Mouse (Mus musculus) limb, embryonic 12.5 days (tissue): ENCODE data around the gene Stmn1. TPM values are rescaled to one million over a fixed set of nuclear protein-coding genes. Genes with fewer than 3 reads are reported as not detected.

ENCODE experiments used
- ATAC-seq: fragments of 200-750 bp; cut with Nextera tagmentation; 2 replicates; pipeline ENCODE4 v1.8.0; 2017; ENCODE audit warnings: low read depth, moderate TSS enrichment; ENCODE audit not compliant: insufficient number of reproducible peaks, insufficient read depth, low FRiP score, low TSS enrichment
- H3K27ac ChIP-seq: fragments of 300-500 bp; sonication (generic); 2 replicates; pipeline ENCODE4 v1.5.1; 2016; ENCODE audit warnings: mild to moderate bottlenecking, moderate library complexity
- H3K27me3 ChIP-seq: fragments of 300-500 bp; sonication (generic); 2 replicates; pipeline ENCODE4 v1.6.1; 2016; ENCODE audit warnings: mild to moderate bottlenecking, moderate library complexity
- H3K36me3 ChIP-seq: fragments of 300-500 bp; sonication (generic); 2 replicates; pipeline ENCODE4 v1.6.1; 2016; ENCODE audit warnings: mild to moderate bottlenecking, moderate library complexity
- H3K4me1 ChIP-seq: fragments of 300-500 bp; sonication (generic); replicated peaks from 2 replicates; pipeline ENCODE4 v1.6.1; 2016
- H3K4me2 ChIP-seq: fragments of 300-500 bp; sonication (generic); 2 replicates; pipeline ENCODE4 v1.6.1; 2016; ENCODE audit warnings: mild to moderate bottlenecking, moderate library complexity
- H3K4me3 ChIP-seq: fragments of 300-500 bp; sonication (generic); replicated peaks from 2 replicates; pipeline ENCODE4 v1.5.1; 2016; ENCODE audit warnings: mild to moderate bottlenecking
- H3K9ac ChIP-seq: fragments of 300-500 bp; sonication (generic); replicated peaks from 2 replicates; pipeline ENCODE4 v1.6.1; 2016; ENCODE audit warnings: mild to moderate bottlenecking, moderate library complexity
- H3K9me3 ChIP-seq: fragments of 300-500 bp; sonication (generic); 2 replicates; pipeline ENCODE4 v1.6.1; 2016; ENCODE audit warnings: mild to moderate bottlenecking, moderate library complexity
- WGBS: fragments of 180-500 bp; shearing (Covaris S2); methylation state at CpG from one replicate; pipeline ENCODE4 v1.1.7; 2016; 5-methylcytosine and 5-hydroxymethylcytosine counted together
- polyA plus RNA-seq: library from polyadenylated mRNA; unstranded; fragments of >200 nt; fragmentation: Nextera tagmentation; extraction: Ambion mirVana; gene quantifications from 2 replicates; pipeline ENCODE4 v1.2.1, GENCODE M21; 2016

Stmn1 gene
- polyA plus RNA-seq, 1 experiment from 2014 or later = 2,360 TPM

DNA sequence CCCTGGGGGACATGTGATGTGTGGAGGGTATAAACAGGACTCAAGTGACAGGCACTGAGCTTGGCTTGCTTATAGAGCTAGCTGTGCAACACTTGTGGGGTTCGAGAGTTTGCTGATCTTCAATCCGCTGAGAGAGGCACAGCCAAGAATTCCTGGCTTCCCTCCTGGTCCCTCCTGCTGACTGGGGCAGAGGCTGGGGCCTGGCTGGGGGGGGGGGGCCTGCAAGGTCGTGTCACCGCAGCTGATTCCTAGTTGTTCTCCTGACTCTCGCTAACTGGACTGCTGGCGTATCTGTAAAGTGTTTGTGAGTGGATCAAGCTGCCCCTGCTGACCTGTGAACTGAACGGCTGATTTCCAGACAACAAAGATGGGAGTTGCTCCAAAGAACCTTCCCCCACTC is 24.5 kb upstream of the Stmn1 start:
- Histone ChIP-seq H3K36me3 (no peaks in the 10 kb centered on the region), H3K27me3 (peaks cover 17% of the 10 kb centered on the region; the same call in 1 of the 2 replicates), H3K4me1 (no peaks in the 10 kb centered on the region), H3K27ac (no peak overlapping the region), H3K4me3 (no peak overlapping the region), H3K9ac (no peak overlapping the region), H3K9me3 (no peaks in the 10 kb centered on the region), H3K4me2 (no peak overlapping the region)
- 60% methylated on average over 7 of the region's 7 CpGs for WGBS
- no peak for ATAC-seq

DNA sequence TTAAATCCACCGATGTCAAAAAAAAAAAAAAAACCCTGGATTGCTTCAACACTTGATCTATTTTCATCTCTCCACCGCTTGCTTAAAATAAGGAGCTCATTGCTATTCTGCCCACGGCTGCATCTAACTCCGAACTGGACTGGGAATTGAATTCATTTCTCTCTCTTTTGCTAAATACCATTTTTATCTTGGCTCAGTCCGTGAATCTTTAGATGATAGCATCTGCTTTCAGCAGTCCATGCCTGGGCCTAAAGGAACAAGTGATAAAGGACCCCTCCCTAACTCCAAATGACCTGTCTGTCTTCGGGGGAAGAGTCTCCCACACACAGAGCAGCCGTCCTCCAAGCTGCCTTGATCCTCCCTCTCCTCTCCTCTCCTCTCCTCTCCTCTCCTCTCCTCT is 23.2 kb upstream of the Stmn1 start:
- H3K4me3 ChIP-seq = no peak overlapping the region
- H3K4me2 ChIP-seq = no peak overlapping the region
- WGBS = 55% methylated on average over 7 of the region's 7 CpGs
- no peaks in the 10 kb centered on the region for H3K36me3 ChIP-seq
- no peak for ATAC-seq
- no peak overlapping the region for H3K9ac ChIP-seq
- H3K27ac ChIP-seq = no peak overlapping the region
- peaks cover 4% of the 10 kb centered on the region; the same call in 1 of the 2 replicates for H3K4me1 ChIP-seq
- peaks cover 20% of the 10 kb centered on the region for H3K27me3 ChIP-seq
- H3K9me3 ChIP-seq = no peaks in the 10 kb centered on the region

DNA sequence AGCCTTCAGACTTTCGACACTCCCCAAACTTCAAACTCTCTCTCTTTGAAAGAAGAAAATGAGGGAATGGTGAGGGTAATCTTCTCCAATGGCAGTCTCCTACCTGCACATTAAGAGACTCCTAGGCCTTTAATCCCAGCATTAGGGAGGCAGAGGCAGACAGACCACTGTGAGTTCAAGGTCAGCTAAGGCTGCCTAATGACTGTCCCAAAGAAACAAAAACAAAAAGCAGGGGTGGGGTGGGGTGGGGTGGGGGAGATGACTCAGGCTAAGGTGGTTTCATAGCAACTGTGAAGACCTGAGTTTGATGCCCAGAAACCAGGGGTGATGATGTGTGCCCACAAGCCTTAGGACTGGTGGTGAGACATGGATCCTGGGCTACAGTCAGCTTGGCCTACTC is 22.6 kb upstream of the Stmn1 start:
- Histone ChIP-seq H3K9ac (no peak overlapping the region), H3K9me3 (no peaks in the 10 kb centered on the region), H3K36me3 (no peaks in the 10 kb centered on the region), H3K4me1 (peaks cover 9% of the 10 kb centered on the region), H3K4me2 (no peak overlapping the region), H3K27ac (no peak overlapping the region), H3K4me3 (no peak overlapping the region), H3K27me3 (peaks cover 25% of the 10 kb centered on the region)
- ATAC-seq = no peak
- 62% methylated on average over 1 of the region's 1 CpGs for WGBS

DNA sequence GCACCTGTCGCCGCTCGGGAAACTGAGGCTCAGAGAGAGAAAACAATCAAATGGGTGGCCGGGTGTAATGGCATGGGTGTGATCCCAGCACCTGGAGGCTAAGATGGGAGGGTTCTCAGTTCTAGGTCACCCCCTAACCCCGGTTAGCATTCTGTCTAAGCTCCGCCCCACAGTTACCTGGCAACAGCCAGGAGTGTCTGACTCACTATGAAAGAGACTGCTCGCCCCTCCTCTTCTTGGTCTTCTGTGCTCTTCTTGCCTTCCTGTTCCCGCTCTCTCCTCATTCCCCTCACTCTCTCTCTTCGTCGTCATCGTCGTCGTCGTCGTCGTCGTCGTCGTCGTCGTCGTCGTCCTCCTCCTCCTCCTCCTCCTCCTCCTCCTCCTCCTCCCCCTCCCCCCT is 20.2 kb upstream of the Stmn1 start:
- peak overlapping the region; percentile 15; the same call in 1 of the 2 replicates for H3K4me2 ChIP-seq
- H3K9ac ChIP-seq = no peak overlapping the region
- no peaks in the 10 kb centered on the region for H3K36me3 ChIP-seq
- no peak overlapping the region for H3K27ac ChIP-seq
- H3K9me3 ChIP-seq = no peaks in the 10 kb centered on the region
- H3K27me3 ChIP-seq = peaks cover 47% of the 10 kb centered on the region
- ATAC-seq = no peak
- H3K4me3 ChIP-seq = no peak overlapping the region
- peaks cover 16% of the 10 kb centered on the region for H3K4me1 ChIP-seq
- WGBS = 67% methylated on average over 23 of the region's 23 CpGs

DNA sequence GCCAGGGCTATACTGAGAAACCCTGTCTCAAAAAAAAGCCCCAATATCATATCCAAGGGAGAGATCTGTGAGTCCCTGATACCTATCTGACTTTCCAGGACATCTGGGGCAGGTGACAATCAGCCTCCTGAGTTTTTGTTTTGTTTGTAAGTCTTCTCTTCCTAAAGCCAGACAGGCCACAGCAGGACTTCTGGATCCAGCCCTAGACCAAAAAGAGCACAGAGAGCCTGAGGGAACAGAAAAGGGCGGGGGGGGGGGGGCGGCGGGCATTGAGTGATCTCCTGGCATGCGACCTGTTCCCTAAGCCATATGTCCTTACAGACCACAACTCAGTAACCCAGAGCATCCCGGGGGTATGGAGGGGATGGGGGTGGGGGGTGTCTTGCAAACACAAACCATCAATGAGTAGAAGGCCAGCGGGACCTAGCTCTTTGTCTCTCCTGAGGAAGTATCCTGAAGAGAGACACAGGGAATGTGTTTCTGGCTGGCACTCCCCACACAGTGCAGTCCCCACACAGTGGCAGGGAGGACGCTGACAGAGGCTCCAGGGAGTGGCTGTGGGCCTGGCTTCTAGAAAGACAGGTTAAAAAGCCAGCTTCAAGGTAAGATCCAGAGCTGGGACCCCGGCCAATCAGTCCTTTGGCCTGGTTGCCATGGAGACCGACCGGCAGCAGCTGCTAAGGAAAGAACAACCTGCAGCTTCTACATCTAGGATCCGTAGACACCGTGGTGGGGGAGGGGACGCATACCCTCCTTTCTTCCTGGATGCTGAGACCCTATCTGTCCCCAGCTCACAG is 18.3 kb upstream of the Stmn1 start:
- WGBS = 25% methylated on average over 13 of the region's 13 CpGs
- H3K36me3 ChIP-seq = no peaks in the 10 kb centered on the region
- H3K9me3 ChIP-seq = no peaks in the 10 kb centered on the region
- H3K27me3 ChIP-seq = peaks cover 64% of the 10 kb centered on the region
- 0 out of 2 replicates have a peak overlapping the region, but pooled peaks have one; percentile 39 for H3K4me2 ChIP-seq
- H3K9ac ChIP-seq = no peak overlapping the region
- no peak overlapping the region for H3K4me3 ChIP-seq
- no peak overlapping the region for H3K27ac ChIP-seq
- peaks cover 21% of the 10 kb centered on the region for H3K4me1 ChIP-seq
- no peak for ATAC-seq

DNA sequence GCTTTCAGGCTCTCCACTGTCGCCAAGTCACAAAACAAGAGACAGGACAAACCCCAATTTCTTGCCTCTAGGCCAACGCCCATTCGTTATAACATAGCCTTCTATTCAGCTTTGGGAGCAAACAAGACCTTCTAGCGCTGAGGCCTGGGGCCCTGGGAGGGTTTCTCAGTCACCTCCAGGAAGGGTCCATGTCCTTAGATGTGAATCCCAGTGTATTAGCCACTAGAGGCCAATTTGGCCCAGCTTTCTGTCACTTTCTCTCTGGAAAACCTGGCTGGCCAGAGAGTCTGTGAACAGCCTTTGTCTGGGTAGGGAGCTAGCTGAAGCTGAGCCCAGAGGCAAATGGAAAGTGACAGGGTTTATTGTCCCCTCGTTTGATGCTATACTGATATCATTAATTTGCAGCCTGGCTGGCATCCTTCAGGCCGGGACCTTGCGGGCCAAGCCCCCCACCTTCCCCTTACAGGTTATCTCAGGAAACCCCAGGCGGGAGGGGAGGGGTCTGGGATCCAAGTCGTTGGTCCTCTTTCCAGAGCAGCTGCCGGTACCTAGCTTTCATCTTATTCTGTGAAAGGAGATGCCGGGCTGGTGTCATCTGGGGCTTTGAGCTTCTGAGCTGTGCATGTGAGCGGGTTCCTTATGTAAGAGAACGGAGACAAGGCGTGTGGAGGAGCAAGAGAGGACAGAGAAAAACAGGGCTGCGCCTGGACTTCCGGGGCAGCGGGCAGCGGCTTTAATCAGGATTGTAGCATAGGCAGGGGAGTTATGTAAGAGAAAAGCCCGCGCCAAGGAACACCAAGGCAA is 17.5 kb upstream of the Stmn1 start:
- ATAC-seq = no peak
- Histone ChIP-seq H3K4me2 (peak overlapping the region; percentile 39), H3K9me3 (no peaks in the 10 kb centered on the region), H3K4me1 (peaks cover 21% of the 10 kb centered on the region), H3K9ac (0 out of 2 replicates have a peak overlapping the region, but pooled peaks have one; percentile 13), H3K4me3 (no peak overlapping the region; the same call in 1 of the 2 replicates), H3K36me3 (no peaks in the 10 kb centered on the region), H3K27ac (no peak overlapping the region), H3K27me3 (peaks cover 70% of the 10 kb centered on the region)
- WGBS = 18% methylated on average over 20 of the region's 20 CpGs

DNA sequence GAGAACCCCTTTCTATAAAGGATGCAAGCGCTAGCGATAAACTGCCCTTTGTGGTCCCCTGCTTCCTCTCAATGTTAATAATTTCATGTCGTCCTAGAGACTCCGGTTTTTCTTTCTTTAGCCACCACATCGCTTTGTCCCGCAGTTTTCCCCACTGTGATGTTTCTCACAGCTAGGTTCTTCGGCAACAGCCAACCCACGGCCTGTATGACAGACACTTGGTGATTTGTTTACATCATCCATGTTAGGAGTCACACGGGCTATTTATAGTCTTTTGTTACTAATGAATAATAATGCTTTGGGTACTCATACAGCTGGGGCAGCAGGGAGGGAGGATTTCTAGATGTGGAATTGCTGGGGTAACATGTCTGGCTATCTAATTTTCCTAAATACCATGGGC is 16.6 kb upstream of the Stmn1 start:
- peaks cover 70% of the 10 kb centered on the region for H3K27me3 ChIP-seq
- no peak overlapping the region for H3K4me2 ChIP-seq
- no peaks in the 10 kb centered on the region for H3K9me3 ChIP-seq
- no peaks in the 10 kb centered on the region for H3K36me3 ChIP-seq
- peaks cover 21% of the 10 kb centered on the region for H3K4me1 ChIP-seq
- H3K9ac ChIP-seq = no peak overlapping the region
- H3K27ac ChIP-seq = no peak overlapping the region
- H3K4me3 ChIP-seq = no peak overlapping the region
- WGBS = 75% methylated on average over 9 of the region's 9 CpGs
- no peak for ATAC-seq

DNA sequence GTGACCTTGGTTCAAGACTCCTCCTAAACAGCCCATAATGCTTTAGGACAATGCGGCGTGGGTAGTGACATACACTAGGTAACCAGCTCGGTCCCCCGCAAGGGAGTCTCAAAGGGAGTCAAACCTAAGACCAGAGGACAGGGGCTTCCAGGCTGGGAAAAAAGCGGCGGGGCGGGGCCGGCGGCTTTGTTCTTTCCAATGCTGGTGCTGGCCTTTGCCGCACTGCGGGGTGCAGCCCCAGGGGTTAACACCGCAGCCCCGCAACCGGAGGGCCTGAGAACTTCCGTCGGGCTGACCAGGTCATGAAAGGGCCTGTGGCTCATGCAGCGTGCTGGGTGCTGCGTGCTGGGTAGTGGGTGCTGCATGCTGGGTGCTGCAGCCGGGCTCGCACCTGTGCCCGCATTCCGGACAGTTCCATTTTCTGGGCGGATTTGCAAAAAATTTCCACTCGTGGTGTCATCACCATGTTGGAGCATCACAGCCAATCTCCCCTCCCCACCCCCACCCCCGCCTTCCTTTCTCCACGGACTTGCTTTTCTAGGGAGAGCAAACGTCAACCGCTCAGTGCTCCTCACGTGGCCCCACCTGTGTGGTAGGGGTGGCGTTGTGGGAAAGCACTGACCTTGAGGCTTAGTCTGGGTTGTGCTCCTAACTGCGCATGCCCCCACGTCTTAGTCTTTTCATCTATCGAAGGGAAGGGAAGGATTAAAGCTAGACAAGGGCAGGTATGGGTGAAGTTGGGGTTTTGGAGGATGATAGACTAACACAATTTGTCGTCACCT is 14.3 kb upstream of the Stmn1 start:
- peak; percentile 31; the same call in 1 of the 2 replicates for ATAC-seq
- no peak overlapping the region for H3K4me3 ChIP-seq
- peaks cover 60% of the 10 kb centered on the region for H3K27me3 ChIP-seq
- H3K36me3 ChIP-seq = no peaks in the 10 kb centered on the region
- peaks cover 21% of the 10 kb centered on the region for H3K4me1 ChIP-seq
- no peak overlapping the region for H3K9ac ChIP-seq
- WGBS = 26% methylated on average over 34 of the region's 34 CpGs
- H3K9me3 ChIP-seq = no peaks in the 10 kb centered on the region
- peak overlapping the region; percentile 26 for H3K4me2 ChIP-seq
- H3K27ac ChIP-seq = no peak overlapping the region

DNA sequence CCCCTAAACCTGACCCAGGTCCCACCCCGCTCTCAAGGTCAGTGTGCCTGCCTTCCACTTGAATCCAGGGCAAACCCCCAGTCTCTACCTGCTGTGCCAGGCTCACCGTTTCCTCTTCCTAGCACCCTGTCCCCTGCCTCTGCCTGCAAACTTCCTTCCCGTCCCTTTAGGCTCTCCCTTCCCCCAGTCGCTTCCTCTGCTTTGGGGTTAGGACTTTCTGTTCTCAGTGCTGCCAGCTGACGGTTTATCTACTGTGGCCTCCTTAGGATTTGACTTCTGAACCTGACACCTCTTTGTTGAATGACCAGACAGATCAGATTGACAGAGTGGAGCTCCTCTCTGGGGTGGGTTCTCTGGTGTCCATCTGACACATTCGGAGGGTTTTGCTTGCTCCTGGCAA is 12.8 kb upstream of the Stmn1 start:
- Histone ChIP-seq H3K27me3 (peaks cover 54% of the 10 kb centered on the region), H3K27ac (no peak overlapping the region), H3K36me3 (no peaks in the 10 kb centered on the region), H3K4me3 (no peak overlapping the region), H3K4me1 (peaks cover 14% of the 10 kb centered on the region), H3K9me3 (no peaks in the 10 kb centered on the region), H3K9ac (no peak overlapping the region), H3K4me2 (no peak overlapping the region)
- no peak for ATAC-seq
- WGBS = 38% methylated on average over 6 of the region's 6 CpGs

DNA sequence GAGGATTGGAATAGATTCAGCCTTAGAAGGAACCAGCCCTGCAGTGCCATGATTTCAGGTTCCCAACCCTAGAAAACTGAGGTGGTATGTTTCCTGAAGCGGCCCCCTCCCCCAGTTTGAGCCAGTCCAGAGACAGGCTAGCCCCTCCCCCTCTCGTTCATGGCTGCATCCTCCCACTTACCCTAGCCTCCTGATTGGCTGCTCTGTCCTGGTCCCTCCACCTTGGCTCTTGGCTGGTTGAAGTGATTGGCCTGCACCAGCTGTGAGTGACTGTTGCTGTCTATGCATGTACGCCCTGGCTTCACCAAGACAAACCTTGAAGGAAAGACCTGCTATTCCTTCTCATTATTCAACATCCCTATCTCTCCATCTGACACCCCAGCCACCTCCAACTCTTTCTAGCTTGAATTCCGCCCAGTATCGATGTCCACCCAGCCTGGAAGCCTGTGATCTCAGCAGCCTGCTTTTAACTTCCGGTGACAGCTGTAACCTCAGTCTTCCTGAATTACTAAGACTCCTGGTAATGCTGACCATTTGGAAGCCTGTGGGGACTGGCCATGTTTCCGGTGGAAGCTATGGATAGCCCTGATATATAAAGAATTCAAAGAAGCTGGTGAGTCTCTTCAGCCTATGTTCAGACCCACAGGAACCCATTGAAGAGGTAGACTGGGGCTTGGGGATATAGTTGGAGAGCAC is 10.8 kb upstream of the Stmn1 start:
- WGBS = 54% methylated on average over 7 of the region's 7 CpGs
- Histone ChIP-seq H3K9me3 (no peaks in the 10 kb centered on the region), H3K9ac (no peak overlapping the region), H3K36me3 (no peaks in the 10 kb centered on the region), H3K4me2 (no peak overlapping the region), H3K4me1 (peaks cover 5% of the 10 kb centered on the region; the same call in 1 of the 2 replicates), H3K4me3 (no peak overlapping the region), H3K27me3 (peaks cover 36% of the 10 kb centered on the region), H3K27ac (no peak overlapping the region)
- ATAC-seq = no peak
